10 mouse cellular contexts compared by ENCODE assay signal in the genomic region with DNA sequence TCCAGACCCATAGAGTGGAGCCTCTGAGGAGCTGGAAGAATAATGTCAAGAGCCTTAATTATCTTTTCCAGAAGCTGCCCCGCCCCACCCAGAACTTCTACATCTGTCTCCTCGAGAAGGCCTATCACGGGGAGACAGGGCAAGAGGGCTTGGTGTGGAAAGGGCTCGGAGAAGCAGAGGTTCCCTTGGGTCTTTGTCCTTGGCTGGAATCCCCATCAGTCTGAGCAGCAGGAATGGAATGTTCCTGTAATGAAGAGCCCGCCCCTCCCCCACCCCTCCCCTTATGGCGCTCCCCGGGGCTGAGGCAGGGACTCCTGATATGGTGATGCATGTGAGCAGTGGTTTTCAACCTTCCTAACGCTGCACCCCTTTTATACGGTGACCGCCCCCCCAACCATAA. TPM values are rescaled to one million over a fixed set of nuclear protein-coding genes. Genes with fewer than 3 reads are reported as not detected.
DNase-seq lines count a peak whose midpoint lies in the region; ATAC-seq and TF ChIP-seq lines count a peak whose summit lies in the region.
"Had no signal": no experiment of that assay in that cellular context is flagged by ENCODE, and none has a peak within 500 bp of the region (broad histone marks: within the 10 kb centered on the region; RNA-seq: fewer than 3 reads in every experiment).

No protein-coding gene starts in this region.

- peaks cover 22% of the 10 kb centered on the region for H3K27me3 ChIP-seq in embryonic facial prominence, embryonic 14.5 days (replicated peaks; ENCODE audit: control insufficient read depth, insufficient read depth, low read length)
- H3K27me3 ChIP-seq in heart, embryonic 12.5 days (replicated peaks) = peaks cover 25% of the 10 kb centered on the region
- peaks cover 3% of the 10 kb centered on the region for H3K27me3 ChIP-seq in myocyte (ENCODE audit: control insufficient read depth, insufficient read depth, insufficient read length)
- H3K27me3 ChIP-seq in midbrain, embryonic 14.5 days (ENCODE audit: control insufficient read depth, insufficient read depth, low read length) = peaks cover 24% of the 10 kb centered on the region

- H3K4me3 ChIP-seq in embryonic facial prominence, embryonic 14.5 days (ENCODE audit: low read depth, low read length) = no peak overlapping the region
- H3K4me3 ChIP-seq in heart, embryonic 12.5 days = no peak overlapping the region
- H3K4me3 ChIP-seq in myocyte = no peak overlapping the region
- no peak overlapping the region for H3K4me3 ChIP-seq in midbrain, embryonic 14.5 days (replicated peaks; ENCODE audit: low read depth, low read length)
- H3K4me3 ChIP-seq: hindbrain, embryonic 12.5 days had no signal

- no peak overlapping the region for H3K4me2 ChIP-seq in embryonic facial prominence, embryonic 14.5 days (ENCODE audit: low read depth, low read length)
- peak overlapping the region; percentile 35 for H3K4me2 ChIP-seq in heart, embryonic 12.5 days
- peak overlapping the region; percentile 46 for H3K4me2 ChIP-seq in myocyte (ENCODE audit: low read depth)
- H3K4me2 ChIP-seq in midbrain, embryonic 14.5 days (ENCODE audit: low read length) = no peak overlapping the region
- H3K4me2 ChIP-seq: hindbrain, embryonic 12.5 days had no signal

- WGBS in embryonic facial prominence, embryonic 14.5 days = 38% methylated on average over 10 of the region's 10 CpGs
- WGBS in heart, embryonic 12.5 days = 19% methylated on average over 10 of the region's 10 CpGs
- 48% methylated on average over 10 of the region's 10 CpGs for WGBS in midbrain, embryonic 14.5 days

- H3K9me3 ChIP-seq in embryonic facial prominence, embryonic 14.5 days (ENCODE audit: control insufficient read depth, low read length) = no peaks in the 10 kb centered on the region
- no peaks in the 10 kb centered on the region for H3K9me3 ChIP-seq in heart, embryonic 12.5 days (replicated peaks)
- H3K9me3 ChIP-seq in midbrain, embryonic 14.5 days (ENCODE audit: control insufficient read depth, low read length) = no peaks in the 10 kb centered on the region
- H3K9me3 ChIP-seq: G1E; hindbrain, embryonic 12.5 days had no signal

- no peak overlapping the region for H3K27ac ChIP-seq in embryonic facial prominence, embryonic 14.5 days (replicated peaks; ENCODE audit: low read depth, low read length)
- H3K27ac ChIP-seq in heart, embryonic 12.5 days (ENCODE audit: poor library complexity, severe bottlenecking) = no peak overlapping the region
- H3K27ac ChIP-seq in midbrain, embryonic 14.5 days (replicated peaks; ENCODE audit: low read depth, low read length) = no peak overlapping the region
- H3K27ac ChIP-seq: hindbrain, embryonic 12.5 days; macrophage had no signal

- no peaks in the 10 kb centered on the region for H3K79me2 ChIP-seq in myocyte (ENCODE audit: control insufficient read depth, insufficient read depth)

- ATAC-seq in embryonic facial prominence, embryonic 14.5 days (ENCODE audit: low read depth) = no peak
- peak; percentile 3; the same call in 1 of the 2 replicates for ATAC-seq in heart, embryonic 12.5 days (ENCODE audit: insufficient number of reproducible peaks, low FRiP score)
- ATAC-seq in midbrain, embryonic 14.5 days (ENCODE audit: low FRiP score, low TSS enrichment) = no peak

- DNase-seq in kidney, postnatal 14 days = peak; percentile 55
- no peak for DNase-seq in kidney, postnatal 10 days
- peak; percentile 31 for DNase-seq in embryonic facial prominence, embryonic 14.5 days (ENCODE audit: low spot score)
- DNase-seq in midbrain, embryonic 14.5 days = no peak
- DNase-seq in layer of hippocampus, postnatal 25 days (ENCODE audit: extremely low spot score in 1 of 2, low spot score in 1 of 2) = no peak

- TF ChIP-seq POLR2A in myocyte (IDR thresholded peaks at IDR 0.05; ENCODE audit: insufficient read length, low read depth) = no peak

- peaks cover 4% of the 10 kb centered on the region for H3K4me1 ChIP-seq in embryonic facial prominence, embryonic 14.5 days (ENCODE audit: control insufficient read depth, insufficient read depth, low read length)
- H3K4me1 ChIP-seq in heart, embryonic 12.5 days (replicated peaks) = peaks cover 29% of the 10 kb centered on the region
- peaks cover 4% of the 10 kb centered on the region; the same call in 1 of the 2 replicates for H3K4me1 ChIP-seq in midbrain, embryonic 14.5 days (ENCODE audit: control insufficient read depth, insufficient read depth, low read length)

- no peaks in the 10 kb centered on the region for H3K36me3 ChIP-seq in embryonic facial prominence, embryonic 14.5 days (ENCODE audit: control insufficient read depth, insufficient read depth, low read length)
- H3K36me3 ChIP-seq in heart, embryonic 12.5 days = no peaks in the 10 kb centered on the region
- no peaks in the 10 kb centered on the region for H3K36me3 ChIP-seq in myocyte (ENCODE audit: control insufficient read depth, insufficient read depth)
- H3K36me3 ChIP-seq in midbrain, embryonic 14.5 days (ENCODE audit: control insufficient read depth, insufficient read depth, low read length) = no peaks in the 10 kb centered on the region
- H3K36me3 ChIP-seq: G1E; hindbrain, embryonic 12.5 days had no signal

- H3K9ac ChIP-seq in embryonic facial prominence, embryonic 14.5 days (ENCODE audit: low read depth, low read length) = no peak overlapping the region
- no peak overlapping the region for H3K9ac ChIP-seq in heart, embryonic 12.5 days
- no peak overlapping the region for H3K9ac ChIP-seq in midbrain, embryonic 14.5 days (replicated peaks; ENCODE audit: low read length)
- H3K9ac ChIP-seq: hindbrain, embryonic 12.5 days had no signal

- H3ac ChIP-seq in myocyte (ENCODE audit: control insufficient read depth, insufficient read length) = no peak overlapping the region

TF ChIP-seq in myocyte, 11 proteins besides CTCF, POLR2A, EP300 and RAD21:
- no peak for TF ChIP-seq CEBPB (IDR thresholded peaks at IDR 0.05; ENCODE audit: insufficient read depth, poor library complexity, severe bottlenecking)

RNA-seq across cellular contexts. Expression of gene Trnp1, which starts 6.5 kb away (rescaled TPM):
- polyA plus RNA-seq in embryonic facial prominence, embryonic 14.5 days (2014; fragmentation: Nextera tagmentation; extraction: Ambion mirVana) = 9.0 TPM in 2 replicates
- 1.2 TPM in 2 replicates for polyA plus RNA-seq in heart, embryonic 12.5 days (2016; fragmentation: Nextera tagmentation; extraction: Ambion mirVana)
- polyA plus RNA-seq in myocyte (2012; fragmentation: generic; extraction: Trizol) = 0.37 TPM
- polyA plus RNA-seq in midbrain, embryonic 14.5 days (2014; fragmentation: Nextera tagmentation; extraction: Ambion mirVana) = 5.5 and 7.8 TPM in 2 replicates
- 100 to 1,000 TPM; 183 to 201 TPM for total RNA-seq in layer of hippocampus, postnatal 25 days (2021)
- polyA plus RNA-seq: G1E had no signal

RNA-seq across cellular contexts. Expression of gene Tent5b, which starts 11.9 kb away (rescaled TPM):
- 1.4 and 2.8 TPM in 2 replicates for polyA plus RNA-seq in embryonic facial prominence, embryonic 14.5 days (2014; fragmentation: Nextera tagmentation; extraction: Ambion mirVana)
- polyA plus RNA-seq in heart, embryonic 12.5 days (2016; fragmentation: Nextera tagmentation; extraction: Ambion mirVana) = 0.88 and 1.3 TPM in 2 replicates
- polyA plus RNA-seq in myocyte (2012; fragmentation: generic; extraction: Trizol) = 3.3 TPM
- polyA plus RNA-seq in midbrain, embryonic 14.5 days (2014; fragmentation: Nextera tagmentation; extraction: Ambion mirVana) = 0.09 and 0.15 TPM in 2 replicates
- total RNA-seq in layer of hippocampus, postnatal 25 days (2021) = not detected
- total RNA-seq: G1E had no signal
- polyA plus RNA-seq: G1E, macrophage had no signal

RNA-seq across cellular contexts. Expression of gene Kdf1, which starts 27.0 kb away (rescaled TPM):
- polyA plus RNA-seq in embryonic facial prominence, embryonic 14.5 days (2014; fragmentation: Nextera tagmentation; extraction: Ambion mirVana) = 11.6 and 12.6 TPM in 2 replicates
- polyA plus RNA-seq in heart, embryonic 12.5 days (2016; fragmentation: Nextera tagmentation; extraction: Ambion mirVana) = 0.42 and 0.78 TPM in 2 replicates
- polyA plus RNA-seq in myocyte (2012; fragmentation: generic; extraction: Trizol) = 0.01 TPM
- 0.19 and 0.37 TPM in 2 replicates for polyA plus RNA-seq in midbrain, embryonic 14.5 days (2014; fragmentation: Nextera tagmentation; extraction: Ambion mirVana)
- not detected for total RNA-seq in layer of hippocampus, postnatal 25 days (2021)
- total RNA-seq: G1E had no signal
- polyA plus RNA-seq: G1E, macrophage had no signal

RNA-seq across cellular contexts. Expression of gene Nudc, which starts 54.0 kb away (rescaled TPM):
- 191 and 199 TPM in 2 replicates for polyA plus RNA-seq in embryonic facial prominence, embryonic 14.5 days (2014; fragmentation: Nextera tagmentation; extraction: Ambion mirVana)
- polyA plus RNA-seq in heart, embryonic 12.5 days (2016; fragmentation: Nextera tagmentation; extraction: Ambion mirVana) = 261 and 273 TPM in 2 replicates
- 130 TPM for polyA plus RNA-seq in myocyte (2012; fragmentation: generic; extraction: Trizol)
- 162 and 163 TPM in 2 replicates for polyA plus RNA-seq in midbrain, embryonic 14.5 days (2014; fragmentation: Nextera tagmentation; extraction: Ambion mirVana)
- total RNA-seq in layer of hippocampus, postnatal 25 days (2021) = 100 to 1,000 TPM; 117 TPM

Comparison
In these comparisons a context has a peak if more than half of its experiments do, and no peak if none do; other contexts are left out.
1. DNase-seq: peak in kidney, postnatal 14 days (single experiment) and embryonic facial prominence, embryonic 14.5 days (single experiment); none in kidney, postnatal 10 days (single experiment), midbrain, embryonic 14.5 days (single experiment) and layer of hippocampus, postnatal 25 days (0 of 2).
2. H3K4me2 ChIP-seq: peak in heart, embryonic 12.5 days (single experiment) and myocyte (single experiment); none in embryonic facial prominence, embryonic 14.5 days (single experiment) and midbrain, embryonic 14.5 days (single experiment).